Mouse (Mus musculus) C2C12 (cell line): ENCODE results near the gene Bysl.

ENCODE experiments used
- CEBPB ChIP-seq: IDR thresholded peaks from one replicate; pipeline ENCODE4 v1.6.1; 2011; ENCODE audit warnings: low read depth, mild to moderate bottlenecking, control low read depth, moderate library complexity
- CTCF ChIP-seq: IDR thresholded peaks from one replicate; pipeline ENCODE4 v1.5.1; 2011; ENCODE audit not compliant: control insufficient read depth, insufficient read depth, insufficient read length
- FOSL1 ChIP-seq: IDR thresholded peaks from one replicate; pipeline ENCODE4 v1.8.0; 2011; ENCODE audit warnings: mild to moderate bottlenecking, low read length; ENCODE audit not compliant: poor library complexity, insufficient read depth, severe bottlenecking
- MAX ChIP-seq: IDR thresholded peaks from one replicate; pipeline ENCODE4 v1.6.1; 2011; ENCODE audit warnings: mild to moderate bottlenecking, control low read depth
- MYOD1 ChIP-seq: IDR thresholded peaks from one replicate; pipeline ENCODE4 v1.6.1; 2011; ENCODE audit warnings: low read depth; ENCODE audit not compliant: control insufficient read depth, insufficient read length
- MYOG ChIP-seq: IDR thresholded peaks from one replicate; pipeline ENCODE4 v1.6.1; 2011; ENCODE audit not compliant: control insufficient read depth, insufficient read length; ENCODE audit errors: extremely low read depth
- USF1 ChIP-seq: IDR thresholded peaks from one replicate; pipeline ENCODE4 v1.6.1; 2011; ENCODE audit warnings: low read depth, mild to moderate bottlenecking, control low read depth, moderate library complexity

GRCm38 (mm10) chr17:47594969-47595247 is 16.4 kb downstream of the Bysl start:
- TF ChIP-seq CTCF, result no peak
- TF ChIP-seq MAX, result no peak
- TF ChIP-seq CEBPB, result no peak
- TF ChIP-seq USF1, result no peak
- no peak for TF ChIP-seq FOSL1
- TF ChIP-seq MYOG, result no peak
- no peak for TF ChIP-seq MYOD1
